Mouse (Mus musculus): Measurements from ENCODE around the gene Picalm.

Picalm gene

DNA sequence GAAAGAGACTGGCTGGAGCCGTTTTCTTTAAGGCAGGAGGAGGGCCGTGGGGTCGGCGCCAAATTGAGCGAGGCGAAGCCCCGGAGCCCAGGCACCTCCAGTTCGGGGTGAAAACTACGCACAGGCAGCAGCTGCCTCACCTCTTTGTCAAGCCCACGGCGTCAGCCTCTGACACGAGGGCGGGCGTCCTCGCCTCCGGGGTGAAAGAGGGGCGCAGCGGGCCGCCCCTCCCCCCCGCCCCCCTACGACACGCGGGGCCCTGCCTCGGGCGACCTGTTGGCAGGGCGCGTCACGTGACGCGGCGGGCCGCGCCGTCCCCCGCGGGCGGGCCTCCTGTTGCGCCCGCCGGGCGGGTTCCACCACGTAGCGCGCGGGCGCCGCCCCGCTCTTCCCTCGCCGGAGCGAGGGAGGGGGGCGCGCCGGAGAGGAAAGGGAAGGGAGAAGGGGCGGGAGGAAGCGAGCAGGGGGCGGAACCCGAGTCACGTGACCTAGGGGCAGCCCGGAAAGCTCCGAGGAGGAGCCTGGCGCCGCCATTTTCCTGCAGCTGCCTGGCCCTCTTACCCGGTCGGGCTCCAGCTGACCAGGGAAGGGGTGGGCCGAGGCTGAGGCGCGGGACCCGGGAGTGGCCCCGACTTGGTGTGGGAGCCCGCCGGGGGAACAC lies at the start of gene Picalm:
Picalm (plus strand) TSS at position 482 of the 661 bp plus-strand sequence.
- in situ Hi-C loops (cut with MseI, MboI): loop anchor here in 1 of 2 experiments (10.0 kb wide), 1 partner anchor 115 kb away; no protein-coding TSS in a partner anchor

DNA sequence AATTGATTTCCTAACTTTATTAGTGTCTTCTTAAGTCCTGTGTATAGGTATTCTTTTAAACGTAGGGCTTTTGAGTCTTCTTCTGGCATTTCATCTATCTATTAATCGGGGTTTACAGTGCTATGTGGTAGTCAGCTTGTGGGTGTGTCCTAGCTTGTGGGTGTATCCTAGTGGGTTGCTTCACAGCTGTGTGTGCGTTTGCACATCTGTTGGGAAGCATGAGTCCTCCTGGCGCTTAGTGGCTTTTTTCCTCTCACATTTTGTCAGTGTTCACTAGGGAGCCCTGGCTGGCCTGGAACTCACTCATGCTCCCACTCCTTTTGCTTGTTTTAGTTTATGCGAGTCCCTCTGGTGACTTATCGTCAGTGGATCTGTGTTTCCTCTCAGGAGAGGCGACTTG lies 46.2 kb upstream of the Picalm start:
- in situ Hi-C loops (cut with MseI, MboI): no loop called here

DNA sequence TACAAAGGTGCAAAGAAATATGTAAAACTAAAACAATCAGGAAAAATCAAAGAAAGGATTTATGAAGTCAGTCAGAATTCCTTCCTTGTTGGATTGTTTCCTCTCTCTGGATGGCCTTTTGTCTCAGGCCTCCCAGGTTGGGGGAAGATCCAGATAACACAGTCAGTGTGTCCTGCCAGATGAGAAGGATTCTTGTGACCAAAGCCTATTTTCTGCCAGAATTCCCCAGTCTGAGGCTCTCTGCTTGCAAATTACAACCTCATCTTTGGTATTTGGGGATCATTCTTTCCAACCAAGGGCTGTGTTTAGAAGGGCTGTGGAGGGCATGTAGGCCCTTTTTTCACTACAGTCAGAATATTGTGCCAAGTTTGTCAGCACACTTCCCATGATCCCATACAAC lies 45.5 kb upstream of the Picalm start:
- in situ Hi-C loops (cut with MseI, MboI): no loop called here

DNA sequence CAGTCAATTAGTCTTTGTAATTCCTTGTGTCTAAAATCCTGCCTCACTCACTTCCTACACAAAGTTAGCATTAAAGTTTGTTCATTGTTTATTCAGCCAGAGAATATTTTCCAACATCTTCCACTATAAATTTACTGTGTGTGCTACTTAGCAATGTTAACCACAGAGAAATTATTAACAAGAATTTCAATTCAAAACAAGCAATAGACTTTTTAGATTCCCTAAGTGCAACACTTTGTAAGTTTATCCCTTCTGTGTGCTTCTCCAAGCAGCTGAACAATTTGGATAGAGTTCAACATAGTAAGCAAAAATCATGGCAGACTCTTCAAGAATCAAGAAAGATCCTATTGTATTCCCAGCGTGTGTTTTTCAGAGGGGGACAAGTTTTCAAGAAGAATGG lies 44.3 kb upstream of the Picalm start:
- in situ Hi-C loops (cut with MseI, MboI): no loop called here

DNA sequence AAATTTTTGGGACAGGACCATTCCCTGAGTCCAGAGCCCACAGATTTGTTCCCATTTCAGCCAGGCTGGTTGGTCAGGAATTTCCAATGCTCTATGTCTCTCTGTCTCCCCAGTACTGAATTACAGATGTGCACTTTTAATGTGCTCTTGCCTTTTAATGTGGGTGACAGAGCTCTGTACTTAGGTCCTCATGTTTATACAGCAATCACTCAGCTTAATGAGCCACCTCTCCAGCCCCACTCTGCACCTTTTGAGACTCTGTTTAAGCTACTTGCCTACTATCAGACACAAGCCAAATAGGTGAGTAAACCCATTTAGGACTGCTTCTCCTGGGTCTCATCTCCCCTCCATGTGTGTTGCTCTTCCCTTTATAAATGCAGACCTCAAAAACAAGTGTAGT lies 43.2 kb upstream of the Picalm start:
- in situ Hi-C loops (cut with MseI, MboI): no loop called here

DNA sequence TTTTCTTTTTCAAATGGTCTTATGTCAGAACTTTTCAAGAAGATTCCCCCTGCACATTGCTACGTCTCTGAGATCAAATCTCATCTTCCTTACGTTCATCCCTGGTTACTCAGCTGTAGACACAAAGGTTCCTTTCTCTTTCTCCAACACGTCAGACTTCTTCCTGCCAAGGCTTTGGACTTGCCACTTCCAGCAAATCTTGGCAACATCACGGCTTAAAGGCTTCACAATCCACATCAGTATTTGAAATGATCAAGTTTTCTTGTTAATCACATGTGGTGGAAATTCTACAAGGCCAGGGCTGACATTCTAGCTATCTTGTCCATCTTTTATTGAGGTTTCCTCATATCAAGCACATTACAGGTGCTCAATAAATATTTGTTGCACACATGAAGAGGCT lies 39.0 kb upstream of the Picalm start:
- in situ Hi-C loops (cut with MseI, MboI): no loop called here

DNA sequence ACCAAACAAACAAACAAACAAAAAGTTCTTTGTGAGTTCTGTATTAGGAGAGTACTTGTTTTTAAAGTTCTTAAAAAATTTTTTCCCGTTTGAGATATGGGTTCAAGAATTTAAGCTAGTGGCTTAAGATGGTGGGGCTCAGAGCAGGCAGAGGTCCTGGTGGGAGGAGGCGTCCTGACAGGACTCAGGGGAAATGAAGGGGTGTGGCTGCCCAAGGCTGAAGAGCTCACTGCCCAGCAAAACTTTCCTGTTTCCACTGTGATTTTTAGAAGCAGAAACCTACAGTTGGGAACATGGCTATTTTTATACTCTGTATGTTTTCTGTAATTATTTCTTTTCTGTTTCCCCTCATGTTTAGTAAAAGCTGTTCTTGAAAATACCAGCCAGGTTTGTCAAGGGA lies 38.3 kb upstream of the Picalm start:
- in situ Hi-C loops (cut with MseI, MboI): no loop called here

DNA sequence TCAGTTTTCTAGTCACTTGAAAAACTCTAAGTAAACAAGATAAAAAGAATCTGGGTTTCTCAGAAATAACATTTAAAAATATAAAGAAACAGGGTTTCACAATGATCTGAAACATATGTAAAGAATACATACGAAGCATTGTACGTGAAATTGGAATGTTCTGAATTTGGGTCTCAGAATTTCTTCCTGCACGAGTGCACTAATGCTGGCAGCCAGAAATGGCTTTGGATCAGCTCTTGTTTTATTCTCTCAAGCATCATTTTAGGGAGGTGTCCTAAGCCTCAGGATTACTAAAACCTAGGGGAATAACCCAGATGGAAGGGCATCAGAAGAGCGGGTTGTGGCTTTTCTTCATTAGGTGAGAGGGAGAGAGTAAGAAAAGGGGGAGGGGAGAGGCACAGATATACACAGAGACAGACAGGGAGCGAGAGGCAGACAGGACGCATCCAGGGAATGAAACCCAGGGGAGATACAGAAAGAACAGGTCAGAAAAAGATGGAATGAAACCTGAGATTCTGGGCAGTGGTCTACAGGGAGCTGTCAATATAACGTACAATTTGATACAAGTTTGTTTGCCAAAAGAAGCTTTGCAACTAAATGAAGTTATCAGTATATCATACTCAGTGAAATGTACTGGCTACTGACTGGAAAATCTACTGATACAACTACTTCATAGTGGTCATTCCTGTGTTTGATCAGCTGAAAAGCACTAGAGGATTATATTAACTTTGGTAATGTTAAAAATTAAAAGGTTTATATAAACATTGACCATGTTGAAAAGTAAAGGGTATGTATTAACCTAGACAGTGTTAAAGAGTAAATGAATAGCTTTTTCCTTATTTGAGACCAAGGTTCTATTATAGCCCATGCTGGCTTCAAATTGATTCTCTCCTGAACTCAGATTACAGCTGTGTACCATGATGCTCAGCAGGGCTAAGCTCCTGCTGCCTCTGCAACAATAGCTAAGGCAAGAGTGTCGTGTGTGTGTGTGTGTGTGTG lies 37.3 kb upstream of the Picalm start:
- in situ Hi-C loops (cut with MseI, MboI): no loop called here

DNA sequence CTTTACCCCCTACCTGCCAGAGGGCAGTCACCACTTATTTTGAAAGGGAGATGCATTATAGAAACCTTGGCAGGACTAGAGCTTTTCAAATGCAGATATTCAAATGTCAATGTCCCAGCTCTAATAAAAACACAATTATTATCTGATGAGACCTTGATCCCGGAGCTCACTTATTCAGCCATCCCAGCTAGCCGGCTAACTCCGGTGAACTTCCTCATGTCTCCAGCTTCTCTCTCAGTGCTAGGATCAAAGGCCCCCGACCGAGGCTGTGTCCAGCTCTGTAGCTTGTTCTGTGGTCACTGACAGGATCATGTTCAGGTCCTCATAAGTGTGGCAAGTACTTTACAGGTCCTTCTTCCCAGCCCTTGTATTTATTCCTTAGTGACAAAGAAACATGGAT lies 34.9 kb upstream of the Picalm start:
- in situ Hi-C loops (cut with MseI, MboI): no loop called here

DNA sequence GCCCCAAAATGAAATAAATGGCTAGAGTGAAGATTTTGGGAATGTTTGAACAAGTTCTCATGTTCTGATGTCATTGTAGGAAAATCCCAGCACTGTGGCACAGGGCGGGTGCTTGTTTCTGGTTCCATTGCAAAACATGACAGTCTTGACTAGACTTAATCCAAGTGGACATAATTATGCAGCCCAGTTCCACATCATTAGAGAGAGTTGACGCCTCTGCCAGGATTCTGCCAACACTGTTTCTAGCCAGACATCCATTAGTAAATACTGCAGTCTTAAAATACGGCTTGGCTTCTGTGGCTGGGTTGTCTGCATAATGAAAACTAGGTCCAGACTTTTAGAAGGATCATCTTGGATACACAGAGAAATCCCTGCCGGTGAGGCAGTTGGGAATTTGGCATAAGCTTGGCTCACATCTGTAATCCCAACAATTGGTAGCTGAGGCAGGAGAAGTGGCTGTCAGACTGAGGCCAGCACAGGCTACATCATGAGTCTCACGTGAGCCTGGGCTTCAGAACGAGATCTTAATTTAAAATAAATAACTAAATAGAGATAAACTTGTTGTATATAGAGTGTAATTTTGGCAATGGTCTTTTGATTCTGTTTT lies 34.1 kb upstream of the Picalm start:
- in situ Hi-C loops (cut with MseI, MboI): no loop called here

DNA sequence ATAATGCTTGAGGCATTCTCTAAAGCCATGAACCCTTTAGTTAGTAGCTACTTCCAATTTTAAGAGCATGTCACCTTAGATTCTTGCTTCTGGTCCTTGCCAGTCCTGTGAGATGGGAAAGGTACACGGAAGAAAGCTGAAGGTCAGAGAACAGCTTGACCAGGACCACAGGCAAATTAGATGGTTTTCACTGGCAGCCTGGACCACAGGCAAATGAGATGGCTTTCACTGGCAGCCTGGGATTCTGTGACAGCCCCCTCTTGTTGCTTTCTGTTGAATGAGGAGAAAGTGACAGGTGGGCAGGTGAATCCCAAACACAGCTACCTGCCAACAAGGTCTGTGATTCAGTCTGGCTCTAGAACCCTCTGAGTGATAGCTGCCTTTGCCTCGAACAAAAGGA lies 33.4 kb upstream of the Picalm start:
- in situ Hi-C loops (cut with MseI, MboI): no loop called here

DNA sequence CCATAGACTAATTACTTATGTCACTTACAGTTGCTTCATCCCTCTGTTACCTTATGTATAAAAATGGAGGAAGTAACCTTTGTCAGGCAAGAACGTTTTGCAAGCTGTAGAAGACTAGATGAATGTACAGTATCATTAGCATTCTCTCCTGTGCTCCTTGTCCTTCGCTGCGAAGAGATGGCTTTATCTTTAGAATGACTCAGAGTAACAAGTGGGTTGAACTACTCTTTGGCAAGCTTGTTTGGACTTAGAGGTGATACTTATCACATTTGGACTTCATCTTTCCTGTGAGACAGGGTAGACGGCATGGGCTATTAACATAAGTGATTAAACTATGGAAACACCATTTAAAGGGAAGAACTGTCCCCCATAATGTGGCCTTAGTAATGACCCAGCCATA lies 31.8 kb upstream of the Picalm start:
- in situ Hi-C loops (cut with MseI, MboI): no loop called here

DNA sequence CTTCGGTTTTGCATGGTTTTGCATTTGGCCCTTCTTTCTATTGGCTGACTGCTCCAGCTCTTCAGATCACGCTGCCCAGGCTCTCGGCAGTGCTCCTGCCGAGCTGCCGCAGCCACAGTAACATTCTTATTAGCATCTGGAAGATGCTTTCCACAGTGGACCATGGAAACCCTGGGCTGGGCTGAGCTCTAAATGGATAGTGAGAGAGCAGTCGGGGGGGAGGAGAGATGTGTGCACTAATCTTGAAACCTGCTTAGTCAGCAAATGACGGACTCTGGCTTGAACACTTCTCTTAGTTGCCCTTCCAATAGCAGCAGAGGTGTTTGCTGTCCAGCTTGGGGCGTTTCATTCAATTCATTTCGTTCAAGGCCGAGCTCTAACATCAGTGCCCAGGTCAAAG lies 30.8 kb upstream of the Picalm start:
- in situ Hi-C loops (cut with MseI, MboI): no loop called here

DNA sequence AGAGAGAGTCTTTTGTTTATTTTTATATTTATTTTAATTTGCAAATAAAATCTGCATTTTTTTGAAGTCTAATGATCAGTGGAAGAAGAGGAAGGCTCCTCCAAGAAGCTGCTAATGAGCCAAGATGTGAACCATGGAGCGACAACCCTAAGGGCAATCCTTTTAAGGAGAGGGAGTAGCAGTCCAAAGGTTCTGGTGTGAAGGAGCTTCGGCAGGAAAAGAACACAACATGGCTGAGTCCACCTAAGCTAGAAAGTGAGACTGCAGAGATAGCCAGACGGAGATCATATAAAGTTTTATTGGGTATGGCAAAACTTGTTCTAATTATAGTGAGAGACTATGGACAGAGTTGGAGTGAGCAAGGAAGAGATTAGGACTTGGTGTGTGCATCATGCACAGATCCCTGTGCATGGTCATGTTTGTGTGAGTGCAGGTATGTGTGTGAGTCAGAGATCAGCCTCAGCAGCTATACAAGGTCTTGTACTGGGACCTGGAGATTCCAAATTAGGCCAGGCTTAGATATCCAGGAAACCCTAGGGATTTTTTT lies 29.3 kb upstream of the Picalm start:
- in situ Hi-C loops (cut with MseI, MboI): no loop called here

DNA sequence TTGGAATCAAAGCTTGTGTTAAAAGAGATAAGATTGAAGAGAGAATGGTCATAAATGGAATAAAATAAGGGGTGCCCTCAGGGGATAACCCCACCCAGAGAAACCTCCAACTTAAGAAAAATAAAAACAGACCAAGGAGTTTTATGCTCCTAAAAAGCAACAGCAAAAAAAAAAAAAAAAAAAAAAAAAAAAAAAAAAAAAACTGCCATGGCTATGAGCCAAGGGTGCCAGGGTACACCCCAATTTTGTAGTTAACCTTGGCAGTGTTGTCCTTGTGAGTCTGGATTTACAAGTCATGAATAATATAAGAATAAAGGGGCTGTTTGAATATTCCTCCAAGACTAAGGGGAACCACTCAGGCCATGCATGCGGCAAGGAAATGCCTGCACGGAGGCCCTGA lies 13.9 kb upstream of the Picalm start:
- in situ Hi-C loops (cut with MseI, MboI): no loop called here

DNA sequence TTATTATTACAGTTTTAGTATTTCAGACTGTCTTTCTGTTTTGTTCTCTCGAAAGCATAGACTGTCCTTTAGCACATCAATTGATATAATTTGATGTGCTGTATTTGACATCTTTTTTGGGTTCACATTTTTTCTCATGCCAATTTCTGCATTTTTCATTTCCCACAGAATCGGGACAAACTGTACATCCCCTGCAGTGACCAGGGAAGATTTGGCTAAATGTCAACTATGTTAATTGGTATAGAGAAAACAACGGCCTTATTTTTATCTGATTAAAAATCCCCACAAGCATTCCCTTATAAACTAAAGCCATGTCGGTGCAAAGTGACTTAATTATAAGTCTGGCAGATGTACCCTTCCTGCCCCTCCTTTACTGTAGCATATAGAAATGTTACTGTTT lies 9.9 kb upstream of the Picalm start:
- in situ Hi-C loops (cut with MseI, MboI): no loop called here

DNA sequence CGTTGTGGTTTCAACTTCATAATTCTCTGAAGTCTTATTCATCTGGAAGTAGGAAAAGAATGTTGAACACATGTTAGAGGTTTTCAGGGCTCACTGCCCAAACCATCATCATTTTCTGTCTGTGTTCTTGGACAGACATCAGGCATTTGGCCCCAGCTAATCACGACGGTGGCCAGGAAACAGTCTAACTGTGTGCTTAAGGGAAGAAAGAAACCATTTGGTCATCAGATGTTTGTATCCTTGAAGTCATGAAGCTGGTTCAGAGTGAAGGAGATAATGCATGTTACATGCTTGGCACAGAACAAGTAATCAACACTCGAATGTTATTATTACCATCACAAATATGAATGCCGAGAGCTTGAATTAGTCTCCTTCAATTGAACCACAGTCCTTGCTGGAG lies 5.0 kb upstream of the Picalm start:
- in situ Hi-C loops (cut with MseI, MboI): no loop called here

DNA sequence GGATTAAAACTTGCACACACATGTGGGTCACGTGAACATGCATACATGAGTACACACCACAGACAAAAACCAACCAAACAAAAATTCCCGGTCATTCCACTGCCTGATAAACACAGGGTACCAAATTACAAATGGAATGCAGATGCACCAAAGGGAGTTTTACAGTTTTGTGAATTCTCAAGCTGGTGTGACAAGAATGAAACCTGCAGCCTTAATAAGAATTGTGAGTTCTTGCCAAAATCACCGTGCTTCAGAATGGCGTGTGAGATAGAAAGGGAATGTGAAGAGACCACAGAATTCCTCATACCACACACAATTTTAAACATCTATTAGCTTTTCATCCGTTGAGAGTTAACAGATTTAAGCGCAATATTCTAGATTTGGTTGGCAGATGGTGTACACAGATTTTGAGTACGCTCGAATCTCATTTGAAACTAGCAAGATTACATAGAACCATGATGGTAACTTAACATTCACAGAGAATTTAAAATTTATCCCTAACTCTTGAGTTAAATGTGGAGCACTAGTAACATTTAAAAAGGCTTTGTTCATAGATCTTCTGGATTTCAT lies 1.3 kb upstream of the Picalm start:
- in situ Hi-C loops (cut with MseI, MboI): no loop called here

DNA sequence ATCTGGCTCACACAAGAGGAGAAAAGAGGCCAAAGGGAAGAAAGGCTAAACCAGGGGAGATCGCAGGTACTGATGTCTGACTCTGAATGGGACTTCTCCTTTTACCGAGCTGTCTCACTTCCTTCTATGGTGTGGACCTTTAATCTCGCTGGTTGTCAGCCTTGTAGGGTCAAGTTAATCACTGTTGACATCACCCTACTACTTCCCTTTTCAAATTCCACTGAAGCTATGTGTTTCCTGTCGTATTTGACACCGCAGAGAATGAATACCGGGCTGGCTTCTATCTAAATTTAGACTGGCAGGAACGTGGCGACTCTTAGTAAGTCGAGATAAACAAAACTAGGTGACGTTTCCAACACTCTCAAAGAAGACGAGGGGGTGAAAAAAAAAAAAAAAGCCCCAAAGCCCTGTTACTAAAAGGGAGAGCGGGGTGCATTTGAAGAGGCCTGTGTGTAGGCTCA lies 712 bp upstream of the Picalm start:
- in situ Hi-C loops (cut with MseI, MboI): no loop called here

DNA sequence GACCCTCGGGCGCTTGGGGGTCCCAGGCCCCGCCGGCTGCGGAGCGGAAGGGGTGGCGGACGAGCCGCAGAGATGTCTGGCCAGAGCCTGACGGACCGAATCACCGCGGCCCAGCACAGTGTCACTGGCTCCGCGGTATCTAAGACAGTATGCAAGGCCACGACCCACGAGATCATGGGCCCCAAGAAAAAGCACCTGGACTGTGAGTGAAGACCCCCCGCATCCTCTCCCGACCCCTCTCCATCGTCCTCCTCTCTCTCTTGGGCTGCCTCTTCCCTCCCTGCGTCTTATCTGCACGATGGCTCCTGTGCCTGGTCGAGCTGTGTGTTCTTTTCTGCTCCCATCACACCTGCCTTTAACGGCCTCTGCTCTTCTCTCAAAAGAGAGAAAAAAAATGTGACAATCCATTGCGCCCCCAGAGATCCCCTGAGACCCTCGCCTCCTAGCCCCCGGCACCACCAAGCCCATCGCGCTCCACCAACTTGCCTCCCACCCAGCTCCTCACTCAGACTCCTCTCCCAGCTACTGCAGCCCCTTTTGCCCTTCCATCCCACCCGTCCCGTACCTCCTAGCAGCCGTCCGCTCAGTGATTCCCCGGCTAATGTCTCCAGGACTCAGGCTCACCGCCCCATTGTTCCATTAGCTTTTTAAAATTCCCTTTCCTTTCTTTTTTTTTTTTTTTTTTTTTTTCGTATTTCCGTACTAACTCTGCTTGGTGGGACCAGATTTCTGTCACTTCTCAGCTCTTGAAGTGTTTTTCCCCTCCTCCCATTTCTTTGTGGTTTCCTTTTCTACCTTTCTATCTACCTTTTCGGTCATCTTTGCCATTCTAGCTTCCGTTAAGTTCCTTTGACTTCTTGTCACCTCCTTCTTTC lies 725 bp downstream of the Picalm start:
- in situ Hi-C loops (cut with MseI, MboI): loop anchor here in 1 of 2 experiments (10.0 kb wide), 1 partner anchor 116 kb away; no protein-coding TSS in a partner anchor

DNA sequence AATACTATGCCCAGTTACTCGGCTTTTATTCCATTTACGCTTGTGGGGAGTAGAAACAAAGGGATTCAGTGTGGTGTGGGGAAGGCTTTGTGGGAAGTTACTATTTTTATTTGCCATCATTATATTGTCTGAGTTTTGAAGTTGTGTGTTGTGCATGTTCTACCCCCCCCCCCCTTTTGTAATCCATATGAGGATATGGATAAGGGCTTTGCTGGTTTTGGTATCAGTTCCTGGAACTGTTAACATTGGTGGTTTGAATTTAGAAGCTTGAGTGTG lies 1.3 kb downstream of the Picalm start:
- in situ Hi-C loops (cut with MseI, MboI): loop anchor here in 1 of 2 experiments (10.0 kb wide), 1 partner anchor 117 kb away; no protein-coding TSS in a partner anchor
